Mouse (Mus musculus) frontal cortex, postnatal 36 days (tissue): ENCODE data around the gene Cmtr2.

ENCODE experiments used
- DNase-seq, 2 experiments: peaks; one replicate each; pipeline ENCODE4 v3.0.0; 2022; ENCODE audit warnings: low spot score in 2 of 2

The Cmtr2 gene

GRCm38 (mm10) chr8:110215365-110215764 is at the start of gene Cmtr2:
TSS of gene Cmtr2 (plus strand) at chr8:110215665.
- no peak for DNase-seq

- no peak for DNase-seq
These were observed 49.2 kb upstream of the Cmtr2 start for GRCm38 (mm10) chr8:110166270-110166669.

GRCm38 (mm10) chr8:110168046-110168445 is 47.4 kb upstream of the Cmtr2 start, which contains the start of gene Calb2:
TSS of gene Calb2 (minus strand) at chr8:110168210.
- DNase-seq = peak; percentile 62 to 81

GRCm38 (mm10) chr8:110172161-110172560 is 43.3 kb upstream of the Cmtr2 start:
- DNase-seq = no peak

GRCm38 (mm10) chr8:110174826-110175225 is 40.6 kb upstream of the Cmtr2 start:
- no peak for DNase-seq

- DNase-seq = peak; percentile 16 to 34
These were observed 37.9 kb upstream of the Cmtr2 start for GRCm38 (mm10) chr8:110177359-110178155.

GRCm38 (mm10) chr8:110182735-110183367 is 32.6 kb upstream of the Cmtr2 start:
- DNase-seq = no peak

GRCm38 (mm10) chr8:110183748-110184147 is 31.7 kb upstream of the Cmtr2 start:
- no peak for DNase-seq

GRCm38 (mm10) chr8:110185538-110185937 is 29.9 kb upstream of the Cmtr2 start:
- DNase-seq = no peak

- peak in 1 of 2 experiments; percentile 16 for DNase-seq
These were observed 26.3 kb upstream of the Cmtr2 start for GRCm38 (mm10) chr8:110188961-110189750.

GRCm38 (mm10) chr8:110196678-110197077 is 18.8 kb upstream of the Cmtr2 start:
- no peak for DNase-seq

- no peak for DNase-seq
These were observed 13.7 kb upstream of the Cmtr2 start for GRCm38 (mm10) chr8:110201806-110202205.

GRCm38 (mm10) chr8:110216253-110216652 is 788 bp downstream of the Cmtr2 start:
- no peak for DNase-seq

GRCm38 (mm10) chr8:110217198-110217597 is 1.7 kb downstream of the Cmtr2 start:
- no peak for DNase-seq

- DNase-seq = peak; percentile 100
These were observed 2.2 kb downstream of the Cmtr2 start for GRCm38 (mm10) chr8:110217681-110218131.

GRCm38 (mm10) chr8:110218511-110218910 is 3.0 kb downstream of the Cmtr2 start:
- no peak for DNase-seq

GRCm38 (mm10) chr8:110220936-110221335 is 5.5 kb downstream of the Cmtr2 start:
- no peak for DNase-seq

- no peak for DNase-seq
These were observed 15.3 kb downstream of the Cmtr2 start for GRCm38 (mm10) chr8:110230803-110231202.

- DNase-seq = no peak
These were observed 27.1 kb downstream of the Cmtr2 start for GRCm38 (mm10) chr8:110242278-110243177.

- DNase-seq = no peak
These were observed 29.1 kb downstream of the Cmtr2 start for GRCm38 (mm10) chr8:110244566-110244965.

- DNase-seq = no peak
These were observed 31.8 kb downstream of the Cmtr2 start for GRCm38 (mm10) chr8:110247238-110247637.
